Mouse (Mus musculus) retina, postnatal 7 days (tissue): ENCODE results near the gene Tdrd1.

Experiments used
- DNase-seq: peaks from one replicate; pipeline ENCODE4 v3.0.0-alpha.2; 2012; ENCODE audit warnings: low read depth, low spot score

The Tdrd1 gene

GRCm38 (mm10) chr19:56828305-56828704 is 2.3 kb downstream of the Tdrd1 start:
- DNase-seq, result no peak

DNA sequence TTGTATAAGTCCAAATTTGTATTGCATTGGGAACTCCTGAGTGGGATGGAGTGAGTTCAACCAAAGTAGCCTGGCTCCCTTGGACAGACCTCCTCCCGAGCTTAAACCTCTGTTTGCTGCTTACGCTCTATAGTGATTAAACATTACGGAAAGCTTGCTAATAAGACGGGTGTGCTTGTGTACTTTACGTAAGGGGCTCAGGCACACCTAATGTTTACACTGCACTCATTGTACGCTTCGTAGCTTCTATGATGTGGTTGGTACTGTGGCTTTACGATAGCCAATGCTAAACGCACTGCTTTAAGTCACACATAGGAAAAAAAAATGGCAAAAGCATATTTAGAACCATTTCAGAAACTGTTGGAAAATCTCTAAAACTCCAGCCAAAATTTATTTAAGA is 3.3 kb downstream of the Tdrd1 start:
- DNase-seq, result no peak

- DNase-seq, result no peak
These were observed 4.2 kb downstream of the Tdrd1 start for GRCm38 (mm10) chr19:56830163-56830562.

GRCm38 (mm10) chr19:56835340-56835739 is 9.3 kb downstream of the Tdrd1 start:
- no peak for DNase-seq

DNA sequence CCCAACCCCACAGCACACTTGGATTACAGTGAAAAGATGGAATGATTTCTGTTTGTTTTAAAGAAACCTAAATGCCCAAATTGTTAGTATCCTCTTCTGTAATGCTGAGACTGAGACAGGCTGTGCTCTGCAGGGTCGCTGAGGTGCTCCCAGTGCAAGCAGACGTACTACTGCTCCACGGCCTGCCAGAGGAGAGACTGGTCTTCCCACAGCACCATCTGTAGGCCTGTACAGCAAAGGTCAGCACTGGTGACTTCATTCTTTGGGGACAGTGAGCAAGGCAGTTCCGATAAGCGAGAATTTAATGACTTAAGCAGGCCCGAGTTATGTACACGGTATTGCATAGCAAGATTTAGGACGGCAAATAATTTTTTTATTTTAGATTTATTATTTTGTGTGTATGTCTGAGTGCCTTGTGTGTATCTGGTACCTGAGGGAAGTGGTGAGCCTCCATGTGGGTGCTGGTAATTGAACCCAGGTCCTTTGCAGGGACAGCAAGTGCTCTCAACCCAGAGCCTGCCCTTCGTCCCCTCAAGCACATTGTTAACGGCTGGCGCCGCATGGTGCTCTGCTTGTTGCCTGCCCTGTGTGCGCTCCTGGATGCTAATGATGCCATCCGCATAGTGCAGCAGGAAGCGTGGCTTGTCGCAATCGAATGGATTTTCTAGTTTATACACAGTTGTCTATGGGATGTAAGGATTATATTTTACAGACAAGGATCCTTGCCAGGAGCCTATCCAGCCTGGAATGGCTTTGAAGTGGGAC is 13.1 kb downstream of the Tdrd1 start:
- no peak for DNase-seq

- DNase-seq, result no peak
These were observed 17.0 kb downstream of the Tdrd1 start for GRCm38 (mm10) chr19:56842974-56843373.

DNA sequence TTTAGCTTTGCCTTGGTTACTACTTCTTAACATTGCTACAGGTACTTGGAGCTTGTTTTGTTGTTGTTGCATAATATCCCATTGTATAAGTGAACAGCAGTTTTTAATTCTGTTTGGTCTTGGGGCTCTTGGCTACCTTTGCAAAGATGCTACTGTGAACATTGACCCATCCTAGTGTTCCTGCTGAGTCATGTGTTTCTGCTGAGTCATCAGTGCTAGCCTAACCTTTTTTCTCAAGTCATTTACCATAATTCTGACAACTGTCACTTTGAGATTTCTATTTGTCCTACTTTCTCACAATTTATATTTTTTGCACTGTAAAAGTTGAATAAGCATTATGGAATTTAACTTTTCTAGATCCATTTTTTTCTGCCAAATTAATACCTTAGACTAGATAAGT is 26.6 kb downstream of the Tdrd1 start:
- DNase-seq, result no peak

GRCm38 (mm10) chr19:56856455-56856854 is 30.4 kb downstream of the Tdrd1 start:
- no peak for DNase-seq

DNA sequence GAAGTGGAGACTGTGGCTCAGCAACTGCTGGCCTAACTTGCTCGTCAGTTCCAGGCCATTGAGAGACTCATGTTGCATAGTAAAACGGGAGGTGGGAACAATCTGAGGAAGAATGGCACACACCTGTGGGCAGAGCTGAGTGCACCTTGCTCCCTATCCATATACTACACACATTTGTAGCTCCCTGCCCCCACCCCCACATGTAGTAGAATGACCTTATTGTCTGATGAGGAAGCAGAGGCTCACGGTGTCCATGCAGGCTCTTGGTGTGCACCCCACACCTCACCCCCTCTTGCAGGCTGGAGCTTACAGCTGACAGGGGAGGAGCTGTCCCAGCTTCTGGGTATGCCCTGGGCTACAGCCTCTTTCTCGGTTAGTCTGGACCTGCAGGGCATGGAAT is 41.7 kb downstream of the Tdrd1 start:
- no peak for DNase-seq

GRCm38 (mm10) chr19:56873816-56874600 is 48.0 kb downstream of the Tdrd1 start, which contains the start of gene Vwa2:
Gene Vwa2 (plus strand): TSS chr19:56874249.
- DNase-seq, result peak; percentile 14

DNA sequence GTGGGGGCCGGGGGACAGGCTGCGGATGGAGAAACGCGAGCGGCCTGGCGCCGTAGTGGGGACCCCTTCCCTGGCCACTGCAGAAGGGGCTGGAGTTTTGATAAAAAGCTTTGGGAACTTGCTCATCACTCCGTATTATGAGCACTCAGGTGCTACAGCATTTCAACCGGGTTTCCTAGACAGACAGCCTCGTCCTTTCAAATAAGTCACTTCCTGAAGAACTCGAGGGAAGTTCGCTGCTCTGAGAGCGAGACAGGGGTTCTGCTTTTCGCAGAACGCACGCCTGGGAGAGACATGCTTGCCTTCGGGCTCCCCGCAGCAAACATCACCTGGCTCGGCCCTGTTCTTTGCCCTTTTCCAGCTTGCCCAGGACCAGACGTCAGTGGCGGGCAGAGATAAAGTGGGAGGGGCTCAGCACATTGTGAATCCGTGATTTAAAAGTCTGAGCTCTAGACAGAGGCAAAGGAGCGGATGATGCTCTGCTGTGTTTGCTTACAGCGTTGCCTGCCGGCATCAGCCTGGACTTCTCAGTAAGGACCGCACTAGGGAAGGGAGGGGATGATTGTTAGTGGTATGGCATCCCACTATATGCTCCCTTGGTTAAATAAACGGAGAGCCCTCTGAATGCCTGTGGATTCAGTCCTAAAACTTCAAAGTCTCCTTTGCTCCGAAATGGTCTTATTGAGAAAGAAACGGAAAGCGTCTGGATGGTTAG is 48.7 kb downstream of the Tdrd1 start:
- DNase-seq, result no peak

DNA sequence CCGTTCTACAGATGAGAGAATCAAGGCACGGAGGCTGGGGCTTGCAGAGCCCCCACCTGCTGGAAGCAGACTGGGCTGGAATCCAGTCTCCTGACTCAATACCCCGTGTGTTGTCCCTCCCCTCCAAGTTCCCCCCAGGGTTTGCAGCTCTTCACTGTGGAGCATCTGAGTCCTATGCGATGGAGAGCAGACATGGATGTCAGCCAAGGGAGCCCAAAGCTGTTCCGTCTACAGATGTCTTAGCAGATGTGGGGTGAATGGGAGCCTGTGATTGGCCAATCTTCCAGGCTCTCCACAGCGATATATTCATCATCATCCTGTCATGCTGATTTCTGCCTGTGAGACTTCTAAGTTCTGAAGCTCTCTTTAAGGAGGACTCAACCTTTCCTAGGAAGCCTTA is 51.4 kb downstream of the Tdrd1 start:
- no peak for DNase-seq

DNA sequence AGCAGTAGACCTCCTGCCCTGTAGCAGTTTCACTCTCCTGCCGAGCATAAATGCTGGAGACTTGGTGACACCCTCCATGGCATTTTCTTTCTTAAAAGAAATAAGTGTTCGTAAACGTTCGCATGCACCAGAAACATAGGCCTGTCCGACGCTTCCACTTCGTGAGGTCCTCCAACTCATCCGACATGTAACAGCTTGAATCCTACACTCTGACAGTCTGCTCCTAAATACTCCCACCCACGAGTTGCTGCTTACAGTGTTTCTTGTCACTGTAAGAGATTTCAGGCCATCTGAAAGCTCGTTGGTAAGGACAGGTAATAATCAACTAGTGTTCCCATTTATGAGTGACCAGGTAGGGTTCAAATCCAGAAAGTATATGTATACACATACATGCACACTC is 61.9 kb downstream of the Tdrd1 start:
- no peak for DNase-seq

GRCm38 (mm10) chr19:56888654-56889053 is 62.6 kb downstream of the Tdrd1 start:
- DNase-seq, result peak; percentile 24

GRCm38 (mm10) chr19:56891438-56891837 is 65.4 kb downstream of the Tdrd1 start:
- DNase-seq, result no peak

DNA sequence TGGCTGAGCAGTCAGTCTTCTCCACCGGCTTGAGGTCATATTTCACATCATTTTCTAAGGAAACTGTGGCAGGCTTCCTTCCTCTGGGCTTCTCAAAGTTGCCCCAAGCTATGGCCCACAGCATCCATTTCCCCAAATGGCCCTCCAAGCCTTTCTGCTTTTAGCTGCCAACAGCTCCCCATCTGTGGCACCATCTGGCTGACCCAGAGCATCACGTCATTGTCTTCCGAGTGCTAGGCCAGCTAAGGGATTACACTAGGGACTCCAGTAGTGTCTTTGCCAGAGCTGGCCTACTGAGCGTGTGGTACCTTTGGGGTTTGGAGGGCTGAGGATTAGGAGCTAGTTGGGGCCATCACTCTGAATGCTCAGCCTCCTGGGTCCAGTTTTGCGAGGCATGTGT is 66.6 kb downstream of the Tdrd1 start:
- DNase-seq, result no peak

- no peak for DNase-seq
These were observed 67.3 kb downstream of the Tdrd1 start for GRCm38 (mm10) chr19:56893326-56893725.

- no peak for DNase-seq
These were observed 71.6 kb downstream of the Tdrd1 start for GRCm38 (mm10) chr19:56897654-56898053.

DNA sequence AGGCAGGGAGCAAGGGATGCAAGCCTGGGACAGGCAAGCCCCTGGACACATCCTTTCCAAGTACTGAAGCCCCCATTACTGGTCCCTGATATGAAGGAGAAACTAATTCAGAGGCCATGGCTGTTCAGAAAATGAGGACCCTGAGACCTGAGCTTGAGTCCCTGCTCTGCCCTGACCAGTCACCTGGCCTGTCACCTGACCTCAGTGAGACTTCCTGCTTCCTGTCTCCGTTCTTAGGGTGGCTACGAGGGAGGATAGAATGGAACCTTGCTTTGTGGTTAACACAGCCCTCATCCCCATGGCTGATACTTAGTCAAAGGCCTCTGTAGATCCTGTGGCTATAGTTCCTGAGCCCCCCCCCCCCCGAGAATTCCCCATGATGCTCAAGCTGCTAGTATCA is 78.1 kb downstream of the Tdrd1 start:
- DNase-seq, result no peak

DNA sequence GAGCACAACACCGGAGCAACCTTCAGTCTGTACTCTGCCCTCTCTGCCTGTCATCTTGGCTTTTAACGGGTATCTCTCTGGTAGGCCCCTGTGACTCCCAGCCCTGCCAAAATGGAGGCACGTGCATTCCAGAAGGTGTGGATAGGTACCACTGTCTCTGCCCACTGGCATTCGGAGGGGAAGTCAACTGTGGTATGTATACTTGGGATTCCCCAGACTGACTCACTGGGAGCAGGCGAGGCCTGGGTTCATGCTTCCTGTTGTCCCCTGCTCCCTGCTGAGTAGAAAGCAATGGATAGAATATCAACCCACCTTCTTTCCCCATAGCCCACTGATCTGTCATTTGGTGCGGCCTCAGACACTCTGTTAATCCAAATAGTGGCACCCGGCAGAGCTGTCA is 79.4 kb downstream of the Tdrd1 start:
- DNase-seq, result no peak

GRCm38 (mm10) chr19:56907850-56908249 is 81.8 kb downstream of the Tdrd1 start:
- DNase-seq, result no peak
